Mouse (Mus musculus) CH12.LX (cell line): ENCODE results near the gene Prokr2. TPM values are rescaled to one million over a fixed set of nuclear protein-coding genes. Genes with fewer than 3 reads are reported as not detected.

Source experiments
- DNase-seq: peaks from one replicate; pipeline ENCODE4 v3.0.0-alpha.2; 2013; ENCODE audit errors: extremely low read depth
- H3K27ac ChIP-seq: 2 replicates; pipeline ENCODE4 v1.5.1; 2012; ENCODE audit warnings: low read depth, mild to moderate bottlenecking, control low read depth, moderate library complexity; ENCODE audit not compliant: insufficient read depth
- H3K27me3 ChIP-seq: replicated peaks from 2 replicates; pipeline ENCODE3; 2012; ENCODE audit warnings: inconsistent platforms
- H3K36me3 ChIP-seq, 2 experiments: replicated peaks in 1 of 2; 2 replicates each; pipeline versions ENCODE3 to v1.6.1; 2012; ENCODE audit warnings: inconsistent platforms in 1 of 2, low read length in 1 of 2, mild to moderate bottlenecking in 1 of 2, mixed read lengths in 1 of 2, moderate library complexity in 1 of 2; ENCODE audit not compliant: control insufficient read depth in 1 of 2, insufficient read depth in 1 of 2
- H3K4me1 ChIP-seq, 2 experiments: 2 replicates each; pipeline ENCODE4 v1.6.1; 2012; ENCODE audit warnings: inconsistent platforms in 1 of 2, moderate library complexity in 1 of 2; ENCODE audit not compliant: insufficient read depth in 2 of 2, control insufficient read depth in 1 of 2
- H3K4me2 ChIP-seq: 2 replicates; pipeline ENCODE4 v1.6.1; 2012; ENCODE audit warnings: low read depth, mild to moderate bottlenecking, control low read depth; ENCODE audit not compliant: poor library complexity, insufficient read depth, severe bottlenecking
- H3K4me3 ChIP-seq, 3 experiments: fragments of 150-350 bp in 1 of 3; sonication (generic) in 1 of 3; replicated peaks in 1 of 3; 2 replicates each; pipeline versions ENCODE3 to v1.5.1; 2011 to 2012; ENCODE audit warnings: low read depth in 2 of 3, low read length in 2 of 3, mild to moderate bottlenecking in 2 of 3, moderate library complexity in 2 of 3, control low read depth in 1 of 3, improper control_type of control experiment in 1 of 3, inconsistent platforms in 1 of 3, mixed read lengths in 1 of 3; ENCODE audit not compliant: poor library complexity in 1 of 3
- H3K79me2 ChIP-seq: replicated peaks from 2 replicates; pipeline ENCODE4 v1.6.1; 2012; ENCODE audit warnings: mild to moderate bottlenecking, moderate library complexity; ENCODE audit not compliant: control insufficient read depth, poor library complexity, insufficient read depth, severe bottlenecking; ENCODE audit errors: extremely low read depth
- H3K9ac ChIP-seq: 2 replicates; pipeline ENCODE4 v1.6.1; 2012; ENCODE audit warnings: low read depth, mild to moderate bottlenecking, control low read depth, moderate library complexity; ENCODE audit not compliant: insufficient read depth
- H3K9me3 ChIP-seq: replicated peaks from 2 replicates; pipeline ENCODE3; 2012; ENCODE audit warnings: low read length, inconsistent platforms, mixed read lengths
- BHLHE40 ChIP-seq: IDR thresholded peaks from 2 replicates; pipeline ENCODE4 v1.6.1; 2011; ENCODE audit warnings: mild to moderate bottlenecking, low read depth, low read length, improper control_type of control experiment
- E2F4 ChIP-seq: IDR thresholded peaks from 2 replicates; pipeline ENCODE4 v1.6.1; 2011; ENCODE audit warnings: low read depth, low read length, improper control_type of control experiment; ENCODE audit not compliant: insufficient replicate concordance
- ETS1 ChIP-seq: conservative IDR thresholded peaks from 2 replicates; pipeline ENCODE4 v1.6.1; 2012; ENCODE audit warnings: low read depth, mild to moderate bottlenecking, inconsistent platforms, low read length, improper control_type of control experiment, moderate library complexity
- HCFC1 ChIP-seq: IDR thresholded peaks from 2 replicates; pipeline ENCODE4 v1.6.1; 2012; ENCODE audit warnings: low read depth, mild to moderate bottlenecking, inconsistent platforms, low read length, improper control_type of control experiment
- IRF4 ChIP-seq: IDR thresholded peaks from 2 replicates; pipeline ENCODE4 v1.6.1; 2014; ENCODE audit warnings: low read depth, mild to moderate bottlenecking, inconsistent platforms, low read length, improper control_type of control experiment
- MAX ChIP-seq: IDR thresholded peaks from 2 replicates; pipeline ENCODE4 v1.6.1; 2011; ENCODE audit warnings: low read length, improper control_type of control experiment
- MAZ ChIP-seq: IDR thresholded peaks from 2 replicates; pipeline ENCODE4 v1.6.1; 2012; ENCODE audit warnings: low read depth, mild to moderate bottlenecking, inconsistent platforms, low read length, improper control_type of control experiment, moderate library complexity
- MXI1 ChIP-seq: IDR thresholded peaks from 2 replicates; pipeline ENCODE4 v1.6.1; 2011; ENCODE audit warnings: mild to moderate bottlenecking, low read depth, low read length, improper control_type of control experiment
- MYC ChIP-seq: IDR thresholded peaks from 2 replicates; pipeline ENCODE4 v1.6.1; 2011; ENCODE audit warnings: low read depth, mild to moderate bottlenecking, improper control_type of control experiment, low read length
- POLR2A ChIP-seq: IDR thresholded peaks from 2 replicates; pipeline ENCODE4 v1.6.1; 2011; ENCODE audit warnings: low read depth, mild to moderate bottlenecking, improper control_type of control experiment, low read length
- POLR2AphosphoS2 ChIP-seq: IDR thresholded peaks from 2 replicates; pipeline ENCODE4 v1.6.1; 2011; ENCODE audit warnings: low read depth, low read length, improper control_type of control experiment
- RCOR1 ChIP-seq: conservative IDR thresholded peaks from 2 replicates; pipeline ENCODE4 v1.6.1; 2012; ENCODE audit warnings: low read depth, mild to moderate bottlenecking, inconsistent platforms, low read length, improper control_type of control experiment
- SIN3A ChIP-seq: IDR thresholded peaks from 2 replicates; pipeline ENCODE4 v1.6.1; 2012; ENCODE audit warnings: low read length, improper control_type of control experiment, inconsistent platforms
- TCF12 ChIP-seq: IDR thresholded peaks from 2 replicates; pipeline ENCODE4 v1.6.1; 2014; ENCODE audit warnings: low read depth, mild to moderate bottlenecking, inconsistent platforms, low read length, improper control_type of control experiment
- USF2 ChIP-seq: conservative IDR thresholded peaks from 2 replicates; pipeline ENCODE4 v1.6.1; 2011; ENCODE audit warnings: low read depth, low read length, improper control_type of control experiment
- dilution Hi-C: fragments of 300-500 bp; cut with MboI; formaldehyde crosslinking; loops from 2 replicates; pipeline ENCODE4 v1.14.3; 2020; ENCODE audit warnings: low sequenced_read_pairs; ENCODE audit not compliant: extremely low pct_unique_long_range_greater_than_20kb, extremely low pct_ligation_motif_present
- in situ Hi-C: fragments of 300-500 bp; cut with MboI; formaldehyde crosslinking; loops from 3 replicates; pipeline ENCODE4 v1.14.3; 2019; ENCODE audit warnings: low sequenced_read_pairs, low pct_ligation_motif_present, low pct_unique_long_range_greater_than_20kb, mixed read lengths
- polyA plus RNA-seq: library from polyadenylated mRNA; unstranded; fragments of >175 nt; gene quantifications from 2 replicates; pipeline ENCODE4 v1.2.1, GENCODE M21; 2012; ENCODE audit warnings: low read depth; ENCODE audit not compliant: insufficient read length
- total RNA-seq, 2 experiments: library from RNA; depleted of rRNA; stranded (reverse); fragments of 300-350 nt in 1 of 2; fragments of >200 nt in 1 of 2; gene quantifications; 2 replicates each; pipeline ENCODE4 v1.2.3; 2012 to 2014

The Prokr2 gene
- total and polyA plus RNA-seq, 3 experiments = 0.04 TPM; not detected in 2

- peaks cover 0 to 19% of the 10 kb centered on the region in 2 experiments; a peak in 3 of 4 replicates for H3K4me1 ChIP-seq
- H3K27ac ChIP-seq = no peak overlapping the region
- H3K4me2 ChIP-seq = no peak overlapping the region
- H3K27me3 ChIP-seq = no peaks in the 10 kb centered on the region
- TF ChIP-seq SIN3A (no peak), TCF12 (no peak), BHLHE40 (no peak), USF2 (no peak), MYC (no peak), RCOR1 (no peak), POLR2AphosphoS2 (no peak), E2F4 (no peak), MAX (no peak), HCFC1 (no peak), ETS1 (no peak)
- dilution Hi-C loops = no loop called here
- H3K4me3 ChIP-seq = no peak overlapping the region
- H3K36me3 ChIP-seq = peaks cover 24 to 73% of the 10 kb centered on the region in 2 experiments
- H3K9ac ChIP-seq = no peak overlapping the region
- in situ Hi-C loops = loop anchor here (25.0 kb wide), 2 partner anchors 403 to 603 kb away; no protein-coding TSS in a partner anchor
- no peaks in the 10 kb centered on the region for H3K79me2 ChIP-seq
- H3K9me3 ChIP-seq = peaks cover 2% of the 10 kb centered on the region
- DNase-seq = no peak
These were observed 75.8 kb downstream of the Prokr2 start for GRCm38 (mm10) chr2:132309398-132309930.

DNA sequence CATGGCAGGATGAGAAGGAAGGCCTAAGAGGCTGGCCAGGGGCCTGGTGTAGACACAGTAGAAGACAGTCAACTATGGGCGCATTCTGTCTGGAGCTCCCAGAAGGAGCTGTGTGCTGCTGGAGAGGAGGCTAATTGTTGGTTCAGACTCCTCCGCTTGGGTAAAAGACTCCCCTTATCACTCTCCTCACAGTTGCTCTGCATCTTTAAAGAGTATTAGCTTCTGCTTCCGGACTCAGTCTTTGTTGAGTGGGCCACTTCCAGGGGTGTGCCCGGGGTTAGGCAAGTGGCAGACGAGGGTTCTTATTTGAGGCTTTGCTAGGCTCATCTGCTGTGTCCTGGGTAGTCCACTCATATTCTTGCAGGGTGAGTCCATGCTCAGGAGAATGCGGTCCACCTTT is 76.4 kb downstream of the Prokr2 start:
- no peak overlapping the region for H3K4me2 ChIP-seq
- no peak for DNase-seq
- no peaks in the 10 kb centered on the region for H3K79me2 ChIP-seq
- no peak overlapping the region for H3K27ac ChIP-seq
- no peaks in the 10 kb centered on the region for H3K27me3 ChIP-seq
- H3K4me3 ChIP-seq = no peak overlapping the region
- in situ Hi-C loops = loop anchor here (25.0 kb wide), 2 partner anchors 403 to 603 kb away; no protein-coding TSS in a partner anchor
- TF ChIP-seq IRF4 (no peak), MXI1 (no peak), HCFC1 (no peak), MAZ (no peak), POLR2A (no peak)
- H3K9me3 ChIP-seq = peaks cover 2% of the 10 kb centered on the region
- peaks cover 29 to 78% of the 10 kb centered on the region in 2 experiments for H3K36me3 ChIP-seq
- dilution Hi-C loops = no loop called here
- peaks cover 0 to 19% of the 10 kb centered on the region in 2 experiments; a peak in 3 of 4 replicates for H3K4me1 ChIP-seq
- H3K9ac ChIP-seq = no peak overlapping the region
